Mouse (Mus musculus): ENCODE data around the gene Asic1. TPM values are rescaled to one million over a fixed set of nuclear protein-coding genes. Genes with fewer than 3 reads are reported as not detected.

Asic1 gene
- 81.9 and 99.1 TPM in 2 replicates for total RNA-seq (2014; rRNA removed)
- 24.7 and 28.1 TPM in 2 replicates for polyA plus RNA-seq (2015; fragmentation: Nextera tagmentation; extraction: Ambion mirVana)

- DNase-seq (peak; percentile 86), ATAC-seq (peak; percentile 73)
- TF ChIP-seq CTCF (IDR thresholded peaks at IDR 0.05; ENCODE audit: low read depth) = no peak; the same call in 1 of the 2 replicates
- peaks cover 32% of the 10 kb centered on the region for H3K4me1 ChIP-seq (ENCODE audit: insufficient read depth)
- WGBS = 5% methylated on average over 61 of the region's 74 CpGs
- peak within 1 kb of the TSS; percentile 91 for H3K27ac ChIP-seq (ENCODE audit: low read depth, low read length)
- peak within 1 kb of the TSS; percentile 86 for H3K4me3 ChIP-seq (ENCODE audit: low read depth, low read length)
- H3K9ac ChIP-seq = peak within 1 kb of the TSS; percentile 92
- no peaks in the 10 kb centered on the region for H3K9me3 ChIP-seq (ENCODE audit: low read length)
- peaks cover 8% of the 10 kb centered on the region; the same call in 1 of the 2 replicates for H3K36me3 ChIP-seq (ENCODE audit: insufficient read depth)
- peak within 1 kb of the TSS; percentile 74 for H3K4me2 ChIP-seq (ENCODE audit: low read depth)
- H3K27me3 ChIP-seq (ENCODE audit: insufficient read depth, low read length) = no peaks in the 10 kb centered on the region
Observed at GRCm38 (mm10) chr15:99670154-99670821, at the start of gene Asic1. Gene Asic1 (plus strand): TSS chr15:99670368.

GRCm38 (mm10) chr15:99622063-99622462 lies 48.1 kb upstream of the Asic1 start:
- 96% methylated on average over 11 of the region's 11 CpGs for WGBS
- no peak overlapping the region for H3K27ac ChIP-seq (ENCODE audit: low read depth, low read length)
- no peak overlapping the region for H3K4me2 ChIP-seq (ENCODE audit: low read depth)
- H3K27me3 ChIP-seq (ENCODE audit: insufficient read depth, low read length) = no peaks in the 10 kb centered on the region
- ATAC-seq (no peak), DNase-seq (no peak)
- no peaks in the 10 kb centered on the region for H3K9me3 ChIP-seq (ENCODE audit: low read length)
- no peak for TF ChIP-seq CTCF (IDR thresholded peaks at IDR 0.05; ENCODE audit: low read depth)
- no peak overlapping the region for H3K9ac ChIP-seq
- H3K36me3 ChIP-seq (ENCODE audit: insufficient read depth) = peaks cover 18% of the 10 kb centered on the region
- H3K4me1 ChIP-seq (ENCODE audit: insufficient read depth) = no peaks in the 10 kb centered on the region
- no peak overlapping the region for H3K4me3 ChIP-seq (ENCODE audit: low read depth, low read length)

- no peak overlapping the region for H3K4me2 ChIP-seq (ENCODE audit: low read depth)
- DNase-seq = no peak
- H3K9me3 ChIP-seq (ENCODE audit: low read length) = no peaks in the 10 kb centered on the region
- no peak overlapping the region for H3K4me3 ChIP-seq (ENCODE audit: low read depth, low read length)
- H3K36me3 ChIP-seq (ENCODE audit: insufficient read depth) = peaks cover 28% of the 10 kb centered on the region
- no peak overlapping the region for H3K27ac ChIP-seq (ENCODE audit: low read depth, low read length)
- peak; percentile 39; the same call in 1 of the 2 replicates for TF ChIP-seq CTCF (IDR thresholded peaks at IDR 0.05; ENCODE audit: low read depth)
- H3K9ac ChIP-seq = no peak overlapping the region
- H3K4me1 ChIP-seq (ENCODE audit: insufficient read depth) = no peaks in the 10 kb centered on the region
- ATAC-seq = no peak
- no peaks in the 10 kb centered on the region for H3K27me3 ChIP-seq (ENCODE audit: insufficient read depth, low read length)
Observed at GRCm38 (mm10) chr15:99631618-99632017, 38.5 kb upstream of the Asic1 start.

- Histone ChIP-seq H3K4me1 (ENCODE audit: insufficient read depth) (0 out of 2 replicates have a peak, but pooled peaks cover 5% of the 10 kb centered on the region), H3K4me2 (ENCODE audit: low read depth) (no peak overlapping the region), H3K36me3 (ENCODE audit: insufficient read depth) (peaks cover 24% of the 10 kb centered on the region), H3K27me3 (ENCODE audit: insufficient read depth, low read length) (no peaks in the 10 kb centered on the region), H3K9ac (no peak overlapping the region), H3K9me3 (ENCODE audit: low read length) (no peaks in the 10 kb centered on the region), H3K27ac (ENCODE audit: low read depth, low read length) (no peak overlapping the region), H3K4me3 (ENCODE audit: low read depth, low read length) (no peak overlapping the region)
- no peak for TF ChIP-seq CTCF (IDR thresholded peaks at IDR 0.05; ENCODE audit: low read depth)
- ATAC-seq (no peak), DNase-seq (no peak)
- 92% methylated on average over 7 of the region's 7 CpGs for WGBS
Observed at GRCm38 (mm10) chr15:99634702-99635101, 35.5 kb upstream of the Asic1 start.

- no peak for DNase-seq
- peaks cover 7% of the 10 kb centered on the region; the same call in 1 of the 2 replicates for H3K36me3 ChIP-seq (ENCODE audit: insufficient read depth)
Observed at GRCm38 (mm10) chr15:99637405-99638123, 32.6 kb upstream of the Asic1 start.

GRCm38 (mm10) chr15:99638124-99638485 lies 32.1 kb upstream of the Asic1 start:
- Histone ChIP-seq H3K9me3 (ENCODE audit: low read length) (no peaks in the 10 kb centered on the region), H3K4me2 (ENCODE audit: low read depth) (no peak overlapping the region), H3K9ac (no peak overlapping the region), H3K27ac (ENCODE audit: low read depth, low read length) (peak overlapping the region; percentile 71), H3K36me3 (ENCODE audit: insufficient read depth) (peaks cover 7% of the 10 kb centered on the region; the same call in 1 of the 2 replicates), H3K4me1 (ENCODE audit: insufficient read depth) (0 out of 2 replicates have a peak, but pooled peaks cover 5% of the 10 kb centered on the region), H3K27me3 (ENCODE audit: insufficient read depth, low read length) (no peaks in the 10 kb centered on the region), H3K4me3 (ENCODE audit: low read depth, low read length) (no peak overlapping the region)
- no peak for ATAC-seq
- no peak for DNase-seq
- 79% methylated on average over 5 of the region's 5 CpGs for WGBS
- TF ChIP-seq CTCF (IDR thresholded peaks at IDR 0.05; ENCODE audit: low read depth) = no peak

More at GRCm38 (mm10) chr15:99637405-99638123, 32.6 kb upstream of the Asic1 start:
- Histone ChIP-seq H3K9ac (peak overlapping the region; percentile 25; the same call in 1 of the 2 replicates), H3K27me3 (ENCODE audit: insufficient read depth, low read length) (no peaks in the 10 kb centered on the region), H3K27ac (ENCODE audit: low read depth, low read length) (peak overlapping the region; percentile 71), H3K4me2 (ENCODE audit: low read depth) (no peak overlapping the region), H3K4me1 (ENCODE audit: insufficient read depth) (0 out of 2 replicates have a peak, but pooled peaks cover 5% of the 10 kb centered on the region), H3K4me3 (ENCODE audit: low read depth, low read length) (no peak overlapping the region), H3K9me3 (ENCODE audit: low read length) (no peaks in the 10 kb centered on the region)
- no peak for TF ChIP-seq CTCF (IDR thresholded peaks at IDR 0.05; ENCODE audit: low read depth)
- 51% methylated on average over 12 of the region's 12 CpGs for WGBS
- ATAC-seq = peak; percentile 51; the same call in 1 of the 2 replicates

GRCm38 (mm10) chr15:99642622-99643021 lies 27.5 kb upstream of the Asic1 start:
- WGBS = 75% methylated on average over 6 of the region's 6 CpGs
- Histone ChIP-seq H3K4me1 (ENCODE audit: insufficient read depth) (peaks cover 8% of the 10 kb centered on the region), H3K27me3 (ENCODE audit: insufficient read depth, low read length) (no peaks in the 10 kb centered on the region), H3K36me3 (ENCODE audit: insufficient read depth) (no peaks in the 10 kb centered on the region), H3K4me2 (ENCODE audit: low read depth) (no peak overlapping the region), H3K9me3 (ENCODE audit: low read length) (no peaks in the 10 kb centered on the region), H3K4me3 (ENCODE audit: low read depth, low read length) (no peak overlapping the region), H3K9ac (no peak overlapping the region), H3K27ac (ENCODE audit: low read depth, low read length) (no peak overlapping the region)
- DNase-seq (no peak), ATAC-seq (no peak)
- TF ChIP-seq CTCF (IDR thresholded peaks at IDR 0.05; ENCODE audit: low read depth) = no peak
